ENCODE assay signal across 8 mouse cellular contexts in genomic region chr6:128838342-128839265, GRCm38 (mm10). TPM values are rescaled to one million over a fixed set of nuclear protein-coding genes. Genes with fewer than 3 reads are reported as not detected.
A peak's percentile ranks its signal among the peaks of the same experiment; 100 is the strongest.
DNase-seq lines count a peak whose midpoint lies in the region; ATAC-seq lines count a peak whose summit lies in the region.

No protein-coding gene starts in this region.

- H3K9me3 ChIP-seq in intestine, embryonic 14.5 days (ENCODE audit: control insufficient read depth, low read length), result no peaks in the 10 kb centered on the region

- H3K36me3 ChIP-seq in intestine, embryonic 14.5 days (ENCODE audit: control insufficient read depth, insufficient read depth, low read length), result no peaks in the 10 kb centered on the region

- WGBS in intestine, embryonic 14.5 days, result under 1% methylated on average over 49 of the region's 49 CpGs

- peak overlapping the region; percentile 75 for H3K4me3 ChIP-seq in intestine, embryonic 14.5 days (ENCODE audit: low read depth, low read length)

- peak; percentile 91 for DNase-seq in adrenal gland, adult 2 months
- DNase-seq in embryo, embryonic 10.5 days (ENCODE audit: low spot score), result peak; percentile 94
- DNase-seq in gastrocnemius, postnatal 14 days, result peak; percentile 81
- peak; percentile 98 for DNase-seq in intestine, embryonic 14.5 days (ENCODE audit: low spot score)
- peak; percentile 90 to 91 for DNase-seq in left cerebral cortex, postnatal 14 days (ENCODE audit: low spot score in 2 of 2)
- DNase-seq in right cerebral cortex, postnatal 36 days (ENCODE audit: low spot score in 2 of 2), result peak; percentile 86 to 89
- DNase-seq in urinary bladder, postnatal 4 days (ENCODE audit: low spot score in 2 of 2), result peak; percentile 84 to 91

- H3K4me2 ChIP-seq in intestine, embryonic 14.5 days (ENCODE audit: low read length), result peak overlapping the region; percentile 66

- peaks cover 8% of the 10 kb centered on the region for H3K4me1 ChIP-seq in intestine, embryonic 14.5 days (replicated peaks; ENCODE audit: control insufficient read depth, insufficient read depth, low read length)

- peak; percentile 63 for ATAC-seq in intestine, embryonic 14.5 days (replicated peaks; ENCODE audit: low FRiP score, low TSS enrichment, low read depth)
- ATAC-seq in megakaryocyte-erythroid progenitor cell, adult 5-6 weeks (replicated peaks; ENCODE audit: low FRiP score, low TSS enrichment, poor library complexity, severe bottlenecking), result peak; percentile 24

- H3K9ac ChIP-seq in intestine, embryonic 14.5 days (ENCODE audit: low read length), result peak overlapping the region; percentile 84

- intact Hi-C loops in gastrocnemius, postnatal 14 days (cut with DNase I; ENCODE audit: low total_unique reads), result loop anchor here (2.0 kb wide), 1 partner anchor 78 kb away; no protein-coding TSS in a partner anchor
- intact Hi-C loops in left cerebral cortex, postnatal 14 days (cut with DNase I), result loop anchor here (2.0 kb wide), 1 partner anchor 36 kb away; no protein-coding TSS in a partner anchor

- no peaks in the 10 kb centered on the region for H3K27me3 ChIP-seq in intestine, embryonic 14.5 days (replicated peaks; ENCODE audit: control insufficient read depth, insufficient read depth, low read length)

- peak overlapping the region; percentile 96 for H3K27ac ChIP-seq in intestine, embryonic 14.5 days (ENCODE audit: low read depth)

RNA-seq across cellular contexts. Expression of gene Klrb1b, which starts 12.5 kb away (rescaled TPM):
- under 1 TPM; 0.66 to 0.79 TPM for total RNA-seq in adrenal gland, adult 2 months (2021)
- polyA plus RNA-seq in adrenal gland, adult 2 months (2012; rRNA removed), result 0.12 TPM in 1 of 2 replicates, not detected in the other
- not detected for total RNA-seq in gastrocnemius, postnatal 14 days (2021)
- 0.19 and 0.67 TPM in 2 replicates for polyA plus RNA-seq in intestine, embryonic 14.5 days (2014; fragmentation: Nextera tagmentation; extraction: Ambion mirVana)
- not detected for total RNA-seq in left cerebral cortex, postnatal 14 days (2021)
- total RNA-seq in megakaryocyte-erythroid progenitor cell, adult 5-6 weeks (2014; fragmentation: Nextera tagmentation), result 0.94 TPM in 1 of 2 replicates, not detected in the other
- total RNA-seq in megakaryocyte-erythroid progenitor cell, adult 5-6 weeks (2017), result 1.8 and 5.5 TPM in 2 replicates

RNA-seq across cellular contexts. Expression of gene Gm44511, which starts 12.5 kb away (rescaled TPM):
- not detected for total RNA-seq in adrenal gland, adult 2 months (2021)
- polyA plus RNA-seq in adrenal gland, adult 2 months (2012; rRNA removed), result not detected in 2 replicates
- not detected for total RNA-seq in gastrocnemius, postnatal 14 days (2021)
- 0.62 TPM in 1 of 2 replicates, not detected in the other for polyA plus RNA-seq in intestine, embryonic 14.5 days (2014; fragmentation: Nextera tagmentation; extraction: Ambion mirVana)
- not detected for total RNA-seq in left cerebral cortex, postnatal 14 days (2021)
- not detected in 2 replicates for total RNA-seq in megakaryocyte-erythroid progenitor cell, adult 5-6 weeks (2014; fragmentation: Nextera tagmentation)
- not detected in 2 replicates for total RNA-seq in megakaryocyte-erythroid progenitor cell, adult 5-6 weeks (2017)

RNA-seq across cellular contexts. Expression of gene Clec2i, which starts 48.8 kb away (rescaled TPM):
- under 1 TPM in 1 of 2 experiments, not detected in 1; 0.21 TPM for total RNA-seq in adrenal gland, adult 2 months (2021)
- polyA plus RNA-seq in adrenal gland, adult 2 months (2012; rRNA removed), result not detected in 2 replicates
- total RNA-seq in gastrocnemius, postnatal 14 days (2021), result not detected
- polyA plus RNA-seq in intestine, embryonic 14.5 days (2014; fragmentation: Nextera tagmentation; extraction: Ambion mirVana), result 0.19 TPM in 1 of 2 replicates, not detected in the other
- under 1 TPM in 1 of 2 experiments, not detected in 1; 0.15 TPM for total RNA-seq in left cerebral cortex, postnatal 14 days (2021)
- total RNA-seq in megakaryocyte-erythroid progenitor cell, adult 5-6 weeks (2014; fragmentation: Nextera tagmentation), result 0.90 and 1.5 TPM in 2 replicates
- 3.4 and 4.3 TPM in 2 replicates for total RNA-seq in megakaryocyte-erythroid progenitor cell, adult 5-6 weeks (2017)

RNA-seq across cellular contexts. Expression of gene Klrb1c, which starts 49.6 kb away (rescaled TPM):
- total RNA-seq in adrenal gland, adult 2 months (2021), result under 1 TPM; 0.23 to 0.31 TPM
- 0.08 and 0.16 TPM in 2 replicates for polyA plus RNA-seq in adrenal gland, adult 2 months (2012; rRNA removed)
- total RNA-seq in gastrocnemius, postnatal 14 days (2021), result under 1 TPM in 1 of 2 experiments, not detected in 1; 0.14 TPM
- 0.20 and 0.26 TPM in 2 replicates for polyA plus RNA-seq in intestine, embryonic 14.5 days (2014; fragmentation: Nextera tagmentation; extraction: Ambion mirVana)
- not detected for total RNA-seq in left cerebral cortex, postnatal 14 days (2021)
- total RNA-seq in megakaryocyte-erythroid progenitor cell, adult 5-6 weeks (2014; fragmentation: Nextera tagmentation), result 0.39 and 1.2 TPM in 2 replicates
- 1.3 and 14.3 TPM in 2 replicates for total RNA-seq in megakaryocyte-erythroid progenitor cell, adult 5-6 weeks (2017)

RNA-seq across cellular contexts. Expression of gene BC035044, which starts 52.3 kb away (rescaled TPM):
- under 1 TPM; 0.17 to 0.38 TPM for total RNA-seq in adrenal gland, adult 2 months (2021)
- 0.06 and 0.52 TPM in 2 replicates for polyA plus RNA-seq in adrenal gland, adult 2 months (2012; rRNA removed)
- under 1 TPM in 1 of 2 experiments, not detected in 1; 0.13 TPM for total RNA-seq in gastrocnemius, postnatal 14 days (2021)
- 1.8 and 3.0 TPM in 2 replicates for polyA plus RNA-seq in intestine, embryonic 14.5 days (2014; fragmentation: Nextera tagmentation; extraction: Ambion mirVana)
- total RNA-seq in left cerebral cortex, postnatal 14 days (2021), result 1 to 10 TPM in 1 of 2 experiments, under 1 TPM in 1; 0.97 to 1.3 TPM
- 3.0 and 8.4 TPM in 2 replicates for total RNA-seq in megakaryocyte-erythroid progenitor cell, adult 5-6 weeks (2014; fragmentation: Nextera tagmentation)
- total RNA-seq in megakaryocyte-erythroid progenitor cell, adult 5-6 weeks (2017), result 0.85 and 13.2 TPM in 2 replicates

Comparison
In these comparisons a context has a peak if more than half of its experiments do, and no peak if none do; other contexts are left out.
1. Peak in every context shown above with its lines: DNase-seq, ATAC-seq, H3K4me3 ChIP-seq and H3K27ac ChIP-seq.